Mouse (Mus musculus): ENCODE measurements around the gene Ddx1.

Ddx1 gene

GRCm38 (mm10) chr12:13248691-13249572, at the start of gene Ddx1:
Ddx1 (minus strand) TSS chr12:13249213.
- DNase-seq (ENCODE audit: low read depth): peak; percentile 84

- DNase-seq (ENCODE audit: low read depth): peak; percentile 39
Measured at GRCm38 (mm10) chr12:13293421-13293881, 44.4 kb upstream of the Ddx1 start.

GRCm38 (mm10) chr12:13291453-13291852, 42.4 kb upstream of the Ddx1 start:
- DNase-seq (ENCODE audit: low read depth): no peak

GRCm38 (mm10) chr12:13269570-13270390, 20.8 kb upstream of the Ddx1 start:
- DNase-seq (ENCODE audit: low read depth): peak; percentile 26

- peak; percentile 79 for DNase-seq (ENCODE audit: low read depth)
Measured at GRCm38 (mm10) chr12:13268826-13269449, 19.9 kb upstream of the Ddx1 start, which contains the start of gene Nbas. Nbas (plus strand) TSS chr12:13269133.

GRCm38 (mm10) chr12:13268412-13268811, 19.4 kb upstream of the Ddx1 start:
- no peak for DNase-seq (ENCODE audit: low read depth)

- DNase-seq (ENCODE audit: low read depth): no peak
Measured at GRCm38 (mm10) chr12:13255701-13256100, 6.7 kb upstream of the Ddx1 start.

- DNase-seq (ENCODE audit: low read depth): peak; percentile 9
Measured at GRCm38 (mm10) chr12:13255068-13255467, 6.1 kb upstream of the Ddx1 start.

- no peak for DNase-seq (ENCODE audit: low read depth)
Measured at GRCm38 (mm10) chr12:13249573-13249919, 533 bp upstream of the Ddx1 start.

GRCm38 (mm10) chr12:13242453-13242852, 6.6 kb downstream of the Ddx1 start:
- DNase-seq (ENCODE audit: low read depth): peak; percentile 16

- no peak for DNase-seq (ENCODE audit: low read depth)
Measured at GRCm38 (mm10) chr12:13218101-13218514, 30.9 kb downstream of the Ddx1 start.

GRCm38 (mm10) chr12:13217568-13217967, 31.4 kb downstream of the Ddx1 start:
- no peak for DNase-seq (ENCODE audit: low read depth)

GRCm38 (mm10) chr12:13216501-13217103, 32.4 kb downstream of the Ddx1 start:
- DNase-seq (ENCODE audit: low read depth): no peak

GRCm38 (mm10) chr12:13214345-13215278, 34.4 kb downstream of the Ddx1 start:
- DNase-seq (ENCODE audit: low read depth): peak; percentile 83

- peak; percentile 96 for DNase-seq (ENCODE audit: low read depth)
Measured at GRCm38 (mm10) chr12:13211746-13212482, 37.1 kb downstream of the Ddx1 start.

- no peak for DNase-seq (ENCODE audit: low read depth)
Measured at GRCm38 (mm10) chr12:13209692-13210377, 39.2 kb downstream of the Ddx1 start.

- DNase-seq (ENCODE audit: low read depth): no peak
Measured at GRCm38 (mm10) chr12:13208983-13209451, 40.0 kb downstream of the Ddx1 start.

- DNase-seq (ENCODE audit: low read depth): no peak
Measured at GRCm38 (mm10) chr12:13208517-13208916, 40.5 kb downstream of the Ddx1 start.

- DNase-seq (ENCODE audit: low read depth): no peak
Measured at GRCm38 (mm10) chr12:13207099-13207498, 41.9 kb downstream of the Ddx1 start.

Data from 416B (cell line).